Comparison of ENCODE assay signal across 12 mouse cellular contexts in genomic region chr17:58596661-58597060, GRCm38 (mm10).
"Had no signal": no experiment of that assay in that cellular context is flagged by ENCODE, and none has a peak within 500 bp of the region (broad histone marks: within the 10 kb centered on the region; RNA-seq: fewer than 3 reads in every experiment).

No protein-coding gene starts in this region.

- DNase-seq: retina, postnatal 1 day; right cerebral cortex, adult 18-20 months; right cerebral cortex, postnatal 14 days; right cerebral cortex, postnatal 25 days; right cerebral cortex, postnatal 4 days; spleen, adult 18-20 months; thymus, adult 18-20 months; thymus, adult 2 months; thymus, postnatal 14 days; thymus, postnatal 25 days; thymus, postnatal 36 days; thymus, postnatal 4 days had no signal
